Mouse (Mus musculus): Measurements from ENCODE around the gene Gm5901. TPM values are rescaled to one million over a fixed set of nuclear protein-coding genes. Genes with fewer than 3 reads are reported as not detected.

Gene Gm5901
- total and polyA plus RNA-seq, 3 experiments = 0.30 to 0.44 TPM; not detected in 1

DNA sequence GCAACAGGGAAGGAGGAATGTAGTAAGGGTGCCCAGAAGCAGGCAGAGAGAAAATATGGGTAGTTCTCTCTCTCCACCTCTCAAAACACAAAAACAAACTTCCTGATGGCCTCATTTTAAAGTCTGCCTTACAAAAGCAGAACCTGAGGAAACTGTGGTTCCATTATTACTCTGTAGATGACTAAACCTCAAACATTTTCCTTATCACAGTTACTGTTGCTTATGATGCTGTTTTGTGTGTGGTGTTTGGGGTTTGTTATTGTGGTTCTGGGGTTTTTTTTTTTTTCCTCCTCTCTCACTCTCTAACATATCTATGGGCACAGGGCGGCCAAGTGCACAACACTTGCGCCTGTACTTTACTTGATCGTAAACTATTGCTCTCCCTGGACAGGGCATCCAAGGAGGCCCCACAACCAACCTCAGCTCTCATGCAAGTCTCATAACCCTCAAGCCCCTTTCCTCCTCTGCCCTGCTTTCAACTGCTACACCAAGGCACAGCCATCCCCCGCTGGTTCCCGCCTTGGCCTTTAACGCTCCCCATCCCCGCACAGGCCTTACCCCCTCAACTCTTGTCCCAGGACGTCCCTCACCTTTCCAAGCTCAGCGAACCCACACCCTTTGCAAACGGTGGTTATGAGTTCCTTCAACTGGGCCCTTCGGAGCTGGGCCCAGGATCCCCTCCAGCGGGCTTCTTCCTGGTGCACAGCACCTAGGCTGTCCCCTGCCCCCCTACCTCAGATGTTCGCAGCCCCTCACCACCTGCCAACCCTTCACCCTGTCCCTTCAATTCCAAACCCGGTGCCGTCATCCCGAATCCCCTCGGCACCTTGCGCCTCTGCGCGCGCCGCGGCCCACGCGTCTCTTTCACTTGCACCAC lies 24.5 kb downstream of the Gm5901 start:
- no peak overlapping the region for H3K27ac ChIP-seq (ENCODE audit: insufficient read depth, low read depth)
- in situ Hi-C loops (cut with MboI; ENCODE audit: low pct_ligation_motif_present, low pct_unique_long_range_greater_than_20kb, low sequenced_read_pairs) = no loop called here

DNA sequence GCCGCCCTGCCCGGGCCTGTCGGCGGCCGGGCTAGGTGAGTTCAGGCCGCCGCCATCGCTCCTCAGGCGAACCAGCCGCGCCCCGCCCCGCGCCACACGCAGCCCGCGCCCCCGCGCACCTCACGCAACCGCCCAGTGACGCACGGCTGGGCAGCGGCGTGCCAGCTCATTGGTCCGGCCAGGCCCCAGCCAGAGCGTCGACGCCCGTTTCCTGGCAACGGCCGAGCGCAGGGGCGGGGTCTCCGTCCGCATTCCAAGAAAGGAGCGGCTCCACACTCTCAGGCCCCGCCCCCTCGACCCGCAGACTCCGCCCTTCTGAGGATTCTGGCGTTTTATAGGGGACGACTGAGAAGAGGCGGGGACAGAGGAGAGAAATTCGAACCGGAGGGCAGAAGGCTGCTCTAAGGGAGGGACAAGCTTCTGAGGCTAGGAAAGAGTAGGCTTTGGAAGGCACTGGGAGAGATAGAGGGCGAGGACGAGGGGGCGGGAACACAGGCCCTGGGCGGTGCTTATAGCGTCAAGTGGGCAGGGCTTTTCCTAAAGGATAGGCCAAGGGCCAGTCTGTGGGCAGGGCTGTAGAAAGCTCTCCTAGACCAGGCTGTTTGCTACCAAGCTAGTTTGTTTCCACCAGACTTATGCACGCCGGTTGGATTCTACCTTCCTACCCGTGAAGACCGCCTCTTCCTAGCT lies 25.2 kb downstream of the Gm5901 start, which contains the start of gene Fam160a2:
Gene Fam160a2, minus strand, starts transcription at position 120 of the 690 bp plus-strand sequence.
- H3K4me3 ChIP-seq (replicated peaks in 1 of 3; ENCODE audit: low read depth in 2 of 3, low read length in 2 of 3, poor library complexity in 1 of 3) = peak within 1 kb of the TSS; percentile 73 to 85 (median 82)
- 0 out of 2 replicates have a peak, but pooled peaks cover 2% of the 10 kb centered on the region for H3K79me2 ChIP-seq (replicated peaks; ENCODE audit: control insufficient read depth, extremely low read depth, insufficient read depth, poor library complexity, severe bottlenecking)
- H3K9ac ChIP-seq (ENCODE audit: insufficient read depth, low read depth) = peak within 1 kb of the TSS; percentile 59
- peaks cover 0 to 35% of the 10 kb centered on the region in 2 experiments; a peak in 2 of 4 replicates for H3K4me1 ChIP-seq (ENCODE audit: control insufficient read depth in 1 of 2, insufficient read depth in 2 of 2)
- peaks cover 23% of the 10 kb centered on the region for H3K27me3 ChIP-seq (replicated peaks)
- no peaks in the 10 kb centered on the region for H3K9me3 ChIP-seq (replicated peaks; ENCODE audit: low read length)
- peak within 1 kb of the TSS; percentile 65 for H3K4me2 ChIP-seq (ENCODE audit: insufficient read depth, low read depth, poor library complexity, severe bottlenecking)
- no peaks in the 10 kb centered on the region for H3K36me3 ChIP-seq (replicated peaks in 1 of 2; ENCODE audit: control insufficient read depth in 1 of 2, insufficient read depth in 1 of 2, low read length in 1 of 2)
- H3K27ac ChIP-seq (ENCODE audit: insufficient read depth, low read depth) = no peak within 1 kb of the TSS
- in situ Hi-C loops (cut with MboI; ENCODE audit: low pct_ligation_motif_present, low pct_unique_long_range_greater_than_20kb, low sequenced_read_pairs) (loop anchor here (10.0 kb wide), 1 partner anchor 125 kb away; no protein-coding TSS in a partner anchor), dilution Hi-C loops (cut with MboI; ENCODE audit: extremely low pct_ligation_motif_present, extremely low pct_unique_long_range_greater_than_20kb, low sequenced_read_pairs) (no loop called here)
- TF ChIP-seq UBTF (IDR thresholded peaks at IDR 0.05; ENCODE audit: low read depth, low read length) (0 out of 2 replicates have a peak, but pooled peaks have one; percentile 13), NRF1 (IDR thresholded peaks at IDR 0.05; ENCODE audit: low read depth, low read length) (peak; percentile 75), ELF1 (IDR thresholded peaks at IDR 0.05; ENCODE audit: low read depth, low read length) (0 out of 2 replicates have a peak, but pooled peaks have one; percentile 21), TBP (conservative IDR thresholded peaks at IDR 0.05; ENCODE audit: low read depth, low read length) (0 out of 2 replicates have a peak, but pooled peaks have one; percentile 26), POLR2A (IDR thresholded peaks at IDR 0.05; ENCODE audit: low read depth, low read length) (peak; percentile 46; the same call in 1 of the 2 replicates), USF2 (conservative IDR thresholded peaks at IDR 0.05; ENCODE audit: low read depth, low read length) (no peak), RAD21 (IDR thresholded peaks at IDR 0.05; ENCODE audit: low read depth, low read length) (no peak), CTCF (conservative IDR thresholded peaks at IDR 0.05 in 1 of 2, IDR thresholded peaks at IDR 0.05 in 1 of 2; ENCODE audit: low read depth in 2 of 2, low read length in 2 of 2) (no peak), MXI1 (IDR thresholded peaks at IDR 0.05; ENCODE audit: low read depth, low read length) (peak; percentile 72), SIN3A (IDR thresholded peaks at IDR 0.05; ENCODE audit: low read length) (0 out of 2 replicates have a peak, but pooled peaks have one; percentile 12), CHD2 (IDR thresholded peaks at IDR 0.05; ENCODE audit: low read length) (no peak), TCF12 (IDR thresholded peaks at IDR 0.05; ENCODE audit: low read depth, low read length) (peak; percentile 39; the same call in 1 of the 2 replicates), BHLHE40 (IDR thresholded peaks at IDR 0.05; ENCODE audit: low read depth, low read length) (no peak), EP300 (IDR thresholded peaks at IDR 0.05; ENCODE audit: low read length) (no peak), ZKSCAN1 (IDR thresholded peaks at IDR 0.05; ENCODE audit: borderline replicate concordance, low read depth, low read length) (no peak), MAX (IDR thresholded peaks at IDR 0.05; ENCODE audit: low read length) (0 out of 2 replicates have a peak, but pooled peaks have one; percentile 16), MYC (IDR thresholded peaks at IDR 0.05; ENCODE audit: low read depth, low read length) (no peak), IRF4 (IDR thresholded peaks at IDR 0.05; ENCODE audit: low read depth, low read length) (0 out of 2 replicates have a peak, but pooled peaks have one; percentile 11)
- DNase-seq (ENCODE audit: extremely low read depth) = peak; percentile 96

More for the DNA sequence above, 24.5 kb downstream of the Gm5901 start:
- TF ChIP-seq CHD1 (IDR thresholded peaks at IDR 0.05; ENCODE audit: low read depth, low read length) (no peak), IRF4 (IDR thresholded peaks at IDR 0.05; ENCODE audit: low read depth, low read length) (peak; percentile 89), MAX (IDR thresholded peaks at IDR 0.05; ENCODE audit: low read length) (no peak), CHD2 (IDR thresholded peaks at IDR 0.05; ENCODE audit: low read length) (no peak), ZNF384 (IDR thresholded peaks at IDR 0.05; ENCODE audit: low read depth, low read length) (peak; percentile 90), ELF1 (IDR thresholded peaks at IDR 0.05; ENCODE audit: low read depth, low read length) (0 out of 2 replicates have a peak, but pooled peaks have one; percentile 14), MXI1 (IDR thresholded peaks at IDR 0.05; ENCODE audit: low read depth, low read length) (no peak), POLR2A (IDR thresholded peaks at IDR 0.05; ENCODE audit: low read depth, low read length) (no peak), MEF2A (IDR thresholded peaks at IDR 0.05; ENCODE audit: borderline replicate concordance, low read depth, low read length) (peak; percentile 18; the same call in 1 of the 2 replicates), MAFK (IDR thresholded peaks at IDR 0.05; ENCODE audit: insufficient replicate concordance, low read length) (peak; percentile 91), JUND (conservative IDR thresholded peaks at IDR 0.05; ENCODE audit: low read depth, low read length) (peak; percentile 85), SMC3 (IDR thresholded peaks at IDR 0.05; ENCODE audit: low read depth, low read length) (no peak), JUN (IDR thresholded peaks at IDR 0.05; ENCODE audit: insufficient read depth, low read depth, low read length) (peak; percentile 68), MAZ (IDR thresholded peaks at IDR 0.05; ENCODE audit: low read depth, low read length) (no peak), RCOR1 (conservative IDR thresholded peaks at IDR 0.05; ENCODE audit: low read depth, low read length) (0 out of 2 replicates have a peak, but pooled peaks have one; percentile 26), NRF1 (IDR thresholded peaks at IDR 0.05; ENCODE audit: low read depth, low read length) (no peak), SIN3A (IDR thresholded peaks at IDR 0.05; ENCODE audit: low read length) (0 out of 2 replicates have a peak, but pooled peaks have one; percentile 30), UBTF (IDR thresholded peaks at IDR 0.05; ENCODE audit: low read depth, low read length) (0 out of 2 replicates have a peak, but pooled peaks have one; percentile 17), BHLHE40 (IDR thresholded peaks at IDR 0.05; ENCODE audit: low read depth, low read length) (peak; percentile 68), E2F4 (IDR thresholded peaks at IDR 0.05; ENCODE audit: insufficient replicate concordance, low read depth, low read length) (no peak), EP300 (IDR thresholded peaks at IDR 0.05; ENCODE audit: low read length) (peak; percentile 76), USF1 (IDR thresholded peaks at IDR 0.05; ENCODE audit: low read depth, low read length) (no peak), ZC3H11A (IDR thresholded peaks at IDR 0.05; ENCODE audit: low read depth, low read length) (no peak), PAX5 (IDR thresholded peaks at IDR 0.05; ENCODE audit: low read length) (no peak), RAD21 (IDR thresholded peaks at IDR 0.05; ENCODE audit: low read depth, low read length) (no peak)
- no peaks in the 10 kb centered on the region for H3K9me3 ChIP-seq (replicated peaks; ENCODE audit: low read length)
- peak; percentile 71 for DNase-seq (ENCODE audit: extremely low read depth)
- H3K9ac ChIP-seq (ENCODE audit: insufficient read depth, low read depth) = peak overlapping the region; percentile 59
- dilution Hi-C loops (cut with MboI; ENCODE audit: extremely low pct_ligation_motif_present, extremely low pct_unique_long_range_greater_than_20kb, low sequenced_read_pairs) = no loop called here
- H3K4me2 ChIP-seq (ENCODE audit: insufficient read depth, low read depth, poor library complexity, severe bottlenecking) = peak overlapping the region; percentile 65
- H3K79me2 ChIP-seq (replicated peaks; ENCODE audit: control insufficient read depth, extremely low read depth, insufficient read depth, poor library complexity, severe bottlenecking) = 0 out of 2 replicates have a peak, but pooled peaks cover 2% of the 10 kb centered on the region
- H3K27me3 ChIP-seq (replicated peaks) = peaks cover 20% of the 10 kb centered on the region
- peak overlapping the region; percentile 73 to 85 (median 82) for H3K4me3 ChIP-seq (replicated peaks in 1 of 3; ENCODE audit: low read depth in 2 of 3, low read length in 2 of 3, poor library complexity in 1 of 3)
- H3K36me3 ChIP-seq (replicated peaks in 1 of 2; ENCODE audit: control insufficient read depth in 1 of 2, insufficient read depth in 1 of 2, low read length in 1 of 2) = no peaks in the 10 kb centered on the region
- peaks cover 0 to 35% of the 10 kb centered on the region in 2 experiments; a peak in 2 of 4 replicates for H3K4me1 ChIP-seq (ENCODE audit: control insufficient read depth in 1 of 2, insufficient read depth in 2 of 2)

All from CH12.LX (cell line).